Mouse (Mus musculus) myocyte (in vitro differentiated cells): Measurements from ENCODE around the gene Veph1.

ENCODE experiments used
- CEBPB ChIP-seq: IDR thresholded peaks from 2 replicates; pipeline ENCODE4 v1.6.1; 2011; ENCODE audit warnings: mild to moderate bottlenecking, moderate library complexity; ENCODE audit not compliant: poor library complexity, insufficient read depth, severe bottlenecking
- MAX ChIP-seq: IDR thresholded peaks from one replicate; pipeline ENCODE4 v1.6.1; 2011; ENCODE audit warnings: low read depth, mild to moderate bottlenecking, control low read depth
- MYOD1 ChIP-seq, 3 experiments: IDR thresholded peaks; one replicate each; pipeline ENCODE4 v1.6.1; 2011; ENCODE audit warnings: control low read depth in 2 of 3, low read depth in 2 of 3, mild to moderate bottlenecking in 2 of 3, moderate library complexity in 1 of 3; ENCODE audit not compliant: insufficient read length in 2 of 3, control insufficient read depth in 1 of 3
- POLR2A ChIP-seq: IDR thresholded peaks from one replicate; pipeline ENCODE4 v1.6.1; 2011; ENCODE audit warnings: low read depth, mild to moderate bottlenecking, control low read depth, moderate library complexity; ENCODE audit not compliant: insufficient read length
- POLR2AphosphoS2 ChIP-seq: IDR thresholded peaks from one replicate; pipeline ENCODE4 v1.6.1; 2011; ENCODE audit warnings: low read depth, control low read depth; ENCODE audit not compliant: insufficient read length
- TCF12 ChIP-seq: IDR thresholded peaks from one replicate; pipeline ENCODE4 v1.6.1; 2011; ENCODE audit warnings: mild to moderate bottlenecking, control low read depth; ENCODE audit not compliant: poor library complexity, insufficient read depth, severe bottlenecking

- no peak for TF ChIP-seq POLR2AphosphoS2
- TF ChIP-seq POLR2A = no peak
- no peak for TF ChIP-seq CEBPB
- no peak for TF ChIP-seq TCF12
- TF ChIP-seq MYOD1 (IDR thresholded peaks at IDR 0.05; ENCODE audit: control insufficient read depth in 1 of 3, insufficient read length in 2 of 3, low read depth in 2 of 3) = no peak
- no peak for TF ChIP-seq MAX
Measured at GRCm38 (mm10) chr3:66050092-66050886, 246.3 kb downstream of the Veph1 start.
